Mouse (Mus musculus): ENCODE measurements around the gene Dact3. TPM values are rescaled to one million over a fixed set of nuclear protein-coding genes. Genes with fewer than 3 reads are reported as not detected.

Gene Dact3
- total RNA-seq, 1 experiment = 4.5 TPM

- in situ Hi-C loops (cut with MboI; ENCODE audit: low sequenced_read_pairs in 2 of 2, unreplicated experiment in 2 of 2) = loop anchor here in 1 of 2 experiments (25.0 kb wide), 1 partner anchor 102 kb away; the partner anchor contains the start of genes Fkrp and Strn4
- TF ChIP-seq ZC3H11A (IDR thresholded peaks at IDR 0.05; ENCODE audit: borderline replicate concordance, low read depth, low read length) = no peak
- no peak for TF ChIP-seq MAFK (IDR thresholded peaks at IDR 0.05; ENCODE audit: insufficient read depth, low read depth, low read length)
- TF ChIP-seq CHD2 (IDR thresholded peaks at IDR 0.05; ENCODE audit: low read depth, low read length) = no peak
- H3K4me1 ChIP-seq (ENCODE audit: control insufficient read depth in 2 of 2, insufficient read depth in 2 of 2, low read length in 2 of 2, poor library complexity in 1 of 2) = peaks cover 0 to 20% of the 10 kb centered on the region in 2 experiments; a peak in 1 of 4 replicates
- no peaks in the 10 kb centered on the region for H3K9me3 ChIP-seq (ENCODE audit: control insufficient read depth, insufficient read depth, low read depth, low read length)
- H3K4me3 ChIP-seq (ENCODE audit: insufficient read depth in 1 of 2, low read depth in 1 of 2, low read length in 2 of 2, poor library complexity in 1 of 2, severe bottlenecking in 1 of 2) = no peak overlapping the region
- no peak for DNase-seq (ENCODE audit: low read depth, low spot score)
- H3K9ac ChIP-seq (ENCODE audit: insufficient read depth, low read depth, low read length, poor library complexity, severe bottlenecking) = no peak overlapping the region
- peaks cover 44% of the 10 kb centered on the region for H3K36me3 ChIP-seq (ENCODE audit: control insufficient read depth, insufficient read depth, low read length, poor library complexity, severe bottlenecking)
- no peak overlapping the region for H3K27ac ChIP-seq (ENCODE audit: insufficient read depth, low read depth, low read length, poor library complexity, severe bottlenecking)
Observed at GRCm38 (mm10) chr7:16914453-16915343, 39.6 kb downstream of the Dact3 start.

- DNase-seq (ENCODE audit: low read depth, low spot score) = no peak
- peaks cover 0 to 20% of the 10 kb centered on the region in 2 experiments; a peak in 1 of 4 replicates for H3K4me1 ChIP-seq (ENCODE audit: control insufficient read depth in 2 of 2, insufficient read depth in 2 of 2, low read length in 2 of 2, poor library complexity in 1 of 2)
- H3K36me3 ChIP-seq (ENCODE audit: control insufficient read depth, insufficient read depth, low read length, poor library complexity, severe bottlenecking) = peaks cover 44% of the 10 kb centered on the region
- H3K9me3 ChIP-seq (ENCODE audit: control insufficient read depth, insufficient read depth, low read depth, low read length) = no peaks in the 10 kb centered on the region
- no peak overlapping the region for H3K27ac ChIP-seq (ENCODE audit: insufficient read depth, low read depth, low read length, poor library complexity, severe bottlenecking)
- no peak overlapping the region for H3K9ac ChIP-seq (ENCODE audit: insufficient read depth, low read depth, low read length, poor library complexity, severe bottlenecking)
- TF ChIP-seq MAFK (IDR thresholded peaks at IDR 0.05; ENCODE audit: insufficient read depth, low read depth, low read length) (no peak), ZC3H11A (IDR thresholded peaks at IDR 0.05; ENCODE audit: borderline replicate concordance, low read depth, low read length) (no peak), ZNF384 (IDR thresholded peaks at IDR 0.05; ENCODE audit: low read depth, low read length) (no peak), HCFC1 (IDR thresholded peaks at IDR 0.05; ENCODE audit: borderline replicate concordance, insufficient read depth, low read length) (no peak), CHD2 (IDR thresholded peaks at IDR 0.05; ENCODE audit: low read depth, low read length) (no peak)
- in situ Hi-C loops (cut with MboI; ENCODE audit: low sequenced_read_pairs in 2 of 2, unreplicated experiment in 2 of 2) = loop anchor here in 1 of 2 experiments (25.0 kb wide), 1 partner anchor 103 kb away; the partner anchor contains the start of genes Fkrp and Strn4
- no peak overlapping the region for H3K4me3 ChIP-seq (ENCODE audit: insufficient read depth in 1 of 2, low read depth in 1 of 2, low read length in 2 of 2, poor library complexity in 1 of 2, severe bottlenecking in 1 of 2)
Observed at GRCm38 (mm10) chr7:16915461-16916340, 40.6 kb downstream of the Dact3 start.

DNA sequence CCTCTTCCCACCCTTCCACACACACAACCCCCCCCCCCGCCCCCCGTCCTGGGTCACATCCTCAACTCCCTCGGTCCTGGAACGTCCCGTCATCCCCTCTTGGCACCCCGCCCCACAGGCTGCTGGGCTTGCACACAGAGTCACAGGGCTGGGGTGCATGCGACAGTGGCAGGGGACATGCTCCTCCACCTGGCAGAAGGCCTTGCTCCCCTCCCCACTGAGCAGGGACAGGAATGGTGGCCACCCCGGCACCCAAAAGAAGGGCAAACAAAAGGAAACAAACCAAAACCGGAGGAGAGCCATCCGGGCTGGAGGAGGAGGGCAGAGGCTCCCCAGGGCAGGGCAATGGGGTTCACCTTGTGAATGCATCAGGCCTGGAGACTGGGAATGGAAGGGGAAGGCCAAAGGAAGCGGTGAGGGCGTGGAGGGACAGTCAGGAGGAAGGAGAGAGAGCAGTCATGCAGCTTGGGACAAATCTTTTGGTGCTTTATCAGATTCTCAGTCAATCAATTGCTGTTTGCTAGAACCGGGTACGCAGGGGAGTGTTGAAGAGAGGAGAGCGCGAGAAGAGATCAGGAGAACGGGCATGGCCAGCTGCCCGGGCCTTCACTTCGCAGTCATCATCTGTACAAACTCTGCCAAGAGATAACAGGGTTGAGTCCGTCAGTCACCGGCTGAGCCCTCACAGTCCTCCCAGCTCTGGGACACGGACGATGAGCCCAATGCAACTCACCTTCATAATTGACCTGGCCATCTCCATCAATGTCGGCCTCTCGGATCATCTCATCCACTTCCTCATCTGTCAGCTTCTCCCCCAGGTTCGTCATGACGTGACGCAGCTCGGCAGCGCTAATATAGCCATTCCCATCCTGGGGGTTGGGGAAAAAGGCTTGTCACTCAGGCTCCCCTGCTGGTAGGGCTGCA, 41.5 kb downstream of the Dact3 start:
- Histone ChIP-seq H3K4me1 (ENCODE audit: control insufficient read depth in 2 of 2, insufficient read depth in 2 of 2, low read length in 2 of 2, poor library complexity in 1 of 2) (peaks cover 0 to 28% of the 10 kb centered on the region in 2 experiments; a peak in 1 of 4 replicates), H3K36me3 (ENCODE audit: control insufficient read depth, insufficient read depth, low read length, poor library complexity, severe bottlenecking) (peaks cover 51% of the 10 kb centered on the region), H3K9ac (ENCODE audit: insufficient read depth, low read depth, low read length, poor library complexity, severe bottlenecking) (no peak overlapping the region), H3K9me3 (ENCODE audit: control insufficient read depth, insufficient read depth, low read depth, low read length) (no peaks in the 10 kb centered on the region), H3K4me3 (ENCODE audit: insufficient read depth in 1 of 2, low read depth in 1 of 2, low read length in 2 of 2, poor library complexity in 1 of 2, severe bottlenecking in 1 of 2) (no peak overlapping the region), H3K27ac (ENCODE audit: insufficient read depth, low read depth, low read length, poor library complexity, severe bottlenecking) (no peak overlapping the region)
- in situ Hi-C loops (cut with MboI; ENCODE audit: low sequenced_read_pairs in 2 of 2, unreplicated experiment in 2 of 2) = loop anchor here in 1 of 2 experiments (25.0 kb wide), 1 partner anchor 104 kb away; the partner anchor contains the start of genes Fkrp and Strn4
- no peak for TF ChIP-seq HCFC1 (IDR thresholded peaks at IDR 0.05; ENCODE audit: borderline replicate concordance, insufficient read depth, low read length)
- no peak for TF ChIP-seq ZNF384 (IDR thresholded peaks at IDR 0.05; ENCODE audit: low read depth, low read length)
- DNase-seq (ENCODE audit: low read depth, low spot score) = no peak

DNA sequence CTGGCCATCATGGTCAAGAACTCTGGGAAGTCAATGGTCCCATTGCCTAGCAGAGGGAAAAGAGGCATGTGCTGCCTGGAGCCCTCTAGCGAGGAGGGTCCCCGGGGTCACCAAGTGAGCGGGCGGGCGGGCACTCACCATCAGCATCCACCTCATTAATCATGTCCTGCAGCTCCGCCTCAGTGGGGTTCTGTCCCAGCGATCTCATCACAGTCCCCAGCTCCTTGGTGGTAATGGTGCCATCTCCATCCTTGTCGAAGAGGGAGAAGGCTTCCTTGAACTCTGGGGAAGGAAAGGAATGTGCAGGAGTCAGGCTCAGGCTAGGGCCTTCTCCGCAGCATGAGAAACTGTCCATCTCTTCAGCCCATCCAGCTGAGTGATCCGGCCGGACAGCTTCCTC, 42.3 kb downstream of the Dact3 start:
- H3K4me3 ChIP-seq (ENCODE audit: insufficient read depth in 1 of 2, low read depth in 1 of 2, low read length in 2 of 2, poor library complexity in 1 of 2, severe bottlenecking in 1 of 2) = no peak overlapping the region
- no peak overlapping the region for H3K9ac ChIP-seq (ENCODE audit: insufficient read depth, low read depth, low read length, poor library complexity, severe bottlenecking)
- DNase-seq (ENCODE audit: low read depth, low spot score) = no peak
- in situ Hi-C loops (cut with MboI; ENCODE audit: low sequenced_read_pairs in 2 of 2, unreplicated experiment in 2 of 2) = loop anchor here in 1 of 2 experiments (25.0 kb wide), 1 partner anchor 105 kb away; the partner anchor contains the start of genes Fkrp and Strn4
- H3K4me1 ChIP-seq (ENCODE audit: control insufficient read depth in 2 of 2, insufficient read depth in 2 of 2, low read length in 2 of 2, poor library complexity in 1 of 2) = peaks cover 0 to 37% of the 10 kb centered on the region in 2 experiments; a peak in 1 of 4 replicates
- H3K27ac ChIP-seq (ENCODE audit: insufficient read depth, low read depth, low read length, poor library complexity, severe bottlenecking) = no peak overlapping the region
- TF ChIP-seq HCFC1 (IDR thresholded peaks at IDR 0.05; ENCODE audit: borderline replicate concordance, insufficient read depth, low read length) (no peak), ZC3H11A (IDR thresholded peaks at IDR 0.05; ENCODE audit: borderline replicate concordance, low read depth, low read length) (no peak), MAFK (IDR thresholded peaks at IDR 0.05; ENCODE audit: insufficient read depth, low read depth, low read length) (no peak), CHD2 (IDR thresholded peaks at IDR 0.05; ENCODE audit: low read depth, low read length) (no peak), ZNF384 (IDR thresholded peaks at IDR 0.05; ENCODE audit: low read depth, low read length) (no peak)
- no peaks in the 10 kb centered on the region for H3K9me3 ChIP-seq (ENCODE audit: control insufficient read depth, insufficient read depth, low read depth, low read length)
- peaks cover 54% of the 10 kb centered on the region for H3K36me3 ChIP-seq (ENCODE audit: control insufficient read depth, insufficient read depth, low read length, poor library complexity, severe bottlenecking)
